Mouse (Mus musculus) myocyte (in vitro differentiated cells): ENCODE results near the gene Serpina3b. TPM values are rescaled to one million over a fixed set of nuclear protein-coding genes. Genes with fewer than 3 reads are reported as not detected.

Experiments
- H3K27me3 ChIP-seq: one replicate; pipeline ENCODE4 v1.6.1; 2011; ENCODE audit not compliant: control insufficient read depth, insufficient read depth, insufficient read length
- H3K36me3 ChIP-seq: one replicate; pipeline ENCODE4 v1.6.1; 2011; ENCODE audit not compliant: control insufficient read depth, insufficient read depth
- H3K4me2 ChIP-seq: one replicate; pipeline ENCODE4 v1.6.1; 2011; ENCODE audit warnings: low read depth, control low read depth
- H3K4me3 ChIP-seq: one replicate; pipeline ENCODE4 v1.5.1; 2011; ENCODE audit warnings: mild to moderate bottlenecking, control low read depth, moderate library complexity
- H3K79me2 ChIP-seq: one replicate; pipeline ENCODE4 v1.6.1; 2011; ENCODE audit not compliant: control insufficient read depth, insufficient read depth
- H3ac ChIP-seq: one replicate; pipeline ENCODE4 v1.6.1; 2011; ENCODE audit not compliant: control insufficient read depth, insufficient read length
- CEBPB ChIP-seq: IDR thresholded peaks from 2 replicates; pipeline ENCODE4 v1.6.1; 2011; ENCODE audit warnings: mild to moderate bottlenecking, moderate library complexity; ENCODE audit not compliant: poor library complexity, insufficient read depth, severe bottlenecking
- E2F4 ChIP-seq: IDR thresholded peaks from one replicate; pipeline ENCODE4 v1.6.1; 2011; ENCODE audit warnings: mild to moderate bottlenecking, control low read depth, moderate library complexity; ENCODE audit not compliant: insufficient read depth
- MAX ChIP-seq: IDR thresholded peaks from one replicate; pipeline ENCODE4 v1.6.1; 2011; ENCODE audit warnings: low read depth, mild to moderate bottlenecking, control low read depth
- MYOD1 ChIP-seq, 3 experiments: IDR thresholded peaks; one replicate each; pipeline ENCODE4 v1.6.1; 2011; ENCODE audit warnings: control low read depth in 2 of 3, low read depth in 2 of 3, mild to moderate bottlenecking in 2 of 3, moderate library complexity in 1 of 3; ENCODE audit not compliant: insufficient read length in 2 of 3, control insufficient read depth in 1 of 3
- MYOG ChIP-seq, 3 experiments: IDR thresholded peaks; one replicate each; pipeline ENCODE4 v1.6.1; 2011; ENCODE audit warnings: control low read depth in 2 of 3, low read depth in 2 of 3, mild to moderate bottlenecking in 2 of 3; ENCODE audit not compliant: insufficient read length in 2 of 3, control insufficient read depth in 1 of 3, insufficient read depth in 1 of 3
- POLR2A ChIP-seq: IDR thresholded peaks from one replicate; pipeline ENCODE4 v1.6.1; 2011; ENCODE audit warnings: low read depth, mild to moderate bottlenecking, control low read depth, moderate library complexity; ENCODE audit not compliant: insufficient read length
- POLR2AphosphoS2 ChIP-seq: IDR thresholded peaks from one replicate; pipeline ENCODE4 v1.6.1; 2011; ENCODE audit warnings: low read depth, control low read depth; ENCODE audit not compliant: insufficient read length
- REST ChIP-seq: IDR thresholded peaks from one replicate; pipeline ENCODE4 v1.6.1; 2011; ENCODE audit warnings: mild to moderate bottlenecking, control low read depth, moderate library complexity; ENCODE audit not compliant: insufficient read depth, insufficient read length
- SRF ChIP-seq: IDR thresholded peaks from one replicate; pipeline ENCODE4 v1.6.1; 2011; ENCODE audit warnings: low read depth; ENCODE audit not compliant: control insufficient read depth, insufficient read length
- TCF12 ChIP-seq: IDR thresholded peaks from one replicate; pipeline ENCODE4 v1.6.1; 2011; ENCODE audit warnings: mild to moderate bottlenecking, control low read depth; ENCODE audit not compliant: poor library complexity, insufficient read depth, severe bottlenecking
- TCF3 ChIP-seq: IDR thresholded peaks from one replicate; pipeline ENCODE4 v1.6.1; 2011; ENCODE audit warnings: low read depth, control low read depth; ENCODE audit not compliant: insufficient read length
- USF1 ChIP-seq: IDR thresholded peaks from one replicate; pipeline ENCODE4 v1.6.1; 2011; ENCODE audit warnings: low read depth, mild to moderate bottlenecking, control low read depth, moderate library complexity
- polyA plus RNA-seq: library from polyadenylated mRNA; unstranded; fragments of >200 nt; fragmentation: generic; extraction: Trizol; gene quantifications from one replicate; pipeline ENCODE4 v1.2.1, GENCODE M21; 2012; ENCODE audit warnings: missing spikeins

The Serpina3b gene
- polyA plus RNA-seq: not detected

DNA sequence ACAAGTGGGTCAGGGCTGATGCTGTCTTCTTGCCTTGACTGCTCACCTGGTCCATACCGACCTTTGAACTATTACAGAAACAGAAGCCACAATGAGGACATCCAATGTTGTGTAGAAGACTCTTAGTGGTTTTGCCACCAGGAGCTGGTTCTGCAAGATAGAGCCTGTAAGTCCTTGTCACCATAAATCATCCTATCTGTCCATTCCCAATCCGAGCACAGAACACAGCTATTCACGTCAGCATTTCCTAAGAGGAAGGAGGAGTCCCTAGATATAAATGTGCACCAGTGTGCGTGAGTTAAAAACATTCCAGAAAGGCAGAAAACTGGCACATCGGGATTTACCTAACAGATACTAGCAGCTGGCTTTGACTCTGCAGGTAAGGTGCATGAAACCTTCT lies at the start of gene Serpina3b:
Gene Serpina3b (plus strand): TSS at position 301 of the 400 bp plus-strand sequence.
- TF ChIP-seq POLR2AphosphoS2 (no peak), MYOD1 (IDR thresholded peaks at IDR 0.05; ENCODE audit: control insufficient read depth in 1 of 3, insufficient read length in 2 of 3, low read depth in 2 of 3) (no peak), USF1 (no peak), MAX (no peak), CEBPB (no peak), TCF12 (no peak), POLR2A (no peak), SRF (no peak), REST (no peak), MYOG (IDR thresholded peaks at IDR 0.05; ENCODE audit: control insufficient read depth in 1 of 3, insufficient read depth in 1 of 3, insufficient read length in 2 of 3, low read depth in 2 of 3) (no peak), TCF3 (no peak), E2F4 (no peak)
- H3K4me2 ChIP-seq: no peak within 1 kb of the TSS
- H3K36me3 ChIP-seq: no peaks in the 10 kb centered on the region
- no peak within 1 kb of the TSS for H3ac ChIP-seq
- H3K4me3 ChIP-seq: no peak within 1 kb of the TSS
- H3K79me2 ChIP-seq: no peaks in the 10 kb centered on the region
- H3K27me3 ChIP-seq: no peaks in the 10 kb centered on the region

DNA sequence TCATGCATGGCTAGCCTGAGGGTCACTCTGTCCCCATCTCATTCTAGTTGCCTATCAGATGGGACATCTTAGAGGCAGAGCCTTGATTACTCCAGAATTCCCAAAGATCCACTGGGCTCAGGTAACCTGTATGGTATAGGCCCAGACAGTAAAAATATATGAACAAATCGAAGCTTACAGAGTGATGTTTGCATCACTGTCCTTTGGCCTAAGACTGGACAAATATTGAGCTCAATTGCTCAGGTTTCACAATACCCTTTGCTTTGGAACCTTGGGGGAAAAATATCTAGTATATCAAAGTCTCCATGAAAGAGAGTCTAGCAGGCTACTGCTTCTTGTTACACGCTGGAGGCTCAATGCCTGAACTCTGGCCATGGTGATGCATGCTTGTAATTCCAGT lies 37.7 kb upstream of the Serpina3b start:
- Histone ChIP-seq H3K4me2 (no peak overlapping the region), H3K27me3 (no peaks in the 10 kb centered on the region), H3K4me3 (no peak overlapping the region), H3ac (no peak overlapping the region), H3K79me2 (no peaks in the 10 kb centered on the region), H3K36me3 (no peaks in the 10 kb centered on the region)
- TF ChIP-seq MYOG (IDR thresholded peaks at IDR 0.05; ENCODE audit: control insufficient read depth in 1 of 3, insufficient read depth in 1 of 3, insufficient read length in 2 of 3, low read depth in 2 of 3) (no peak), MYOD1 (IDR thresholded peaks at IDR 0.05; ENCODE audit: control insufficient read depth in 1 of 3, insufficient read length in 2 of 3, low read depth in 2 of 3) (no peak), MAX (no peak), POLR2AphosphoS2 (no peak), USF1 (no peak), E2F4 (no peak), POLR2A (no peak), CEBPB (no peak), TCF12 (no peak), REST (no peak), TCF3 (no peak), SRF (no peak)

DNA sequence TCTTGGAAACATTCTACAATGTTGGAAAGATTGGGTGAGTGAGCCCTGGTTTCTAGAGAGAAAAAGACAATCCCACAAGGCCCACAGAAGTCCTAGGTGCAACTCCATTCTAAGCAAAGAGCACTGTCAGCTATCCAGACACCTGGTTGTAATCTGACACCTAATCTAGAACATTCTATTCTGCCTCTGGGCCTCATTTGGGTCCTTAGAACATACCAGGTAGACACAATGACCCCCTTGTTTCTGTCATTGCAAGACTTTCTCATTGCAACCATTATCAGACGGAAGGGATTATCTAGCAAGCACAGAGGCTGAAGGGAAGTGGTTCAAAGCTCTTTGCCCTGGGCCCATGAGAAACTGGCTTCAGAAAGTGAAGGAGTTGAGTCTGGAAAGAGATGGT lies 36.5 kb upstream of the Serpina3b start:
- TF ChIP-seq CEBPB (no peak), POLR2A (no peak), TCF3 (no peak), MYOD1 (IDR thresholded peaks at IDR 0.05; ENCODE audit: control insufficient read depth in 1 of 3, insufficient read length in 2 of 3, low read depth in 2 of 3) (no peak), MAX (no peak)
- Histone ChIP-seq H3ac (no peak overlapping the region), H3K36me3 (no peaks in the 10 kb centered on the region), H3K27me3 (no peaks in the 10 kb centered on the region), H3K4me3 (no peak overlapping the region), H3K79me2 (no peaks in the 10 kb centered on the region), H3K4me2 (no peak overlapping the region)

DNA sequence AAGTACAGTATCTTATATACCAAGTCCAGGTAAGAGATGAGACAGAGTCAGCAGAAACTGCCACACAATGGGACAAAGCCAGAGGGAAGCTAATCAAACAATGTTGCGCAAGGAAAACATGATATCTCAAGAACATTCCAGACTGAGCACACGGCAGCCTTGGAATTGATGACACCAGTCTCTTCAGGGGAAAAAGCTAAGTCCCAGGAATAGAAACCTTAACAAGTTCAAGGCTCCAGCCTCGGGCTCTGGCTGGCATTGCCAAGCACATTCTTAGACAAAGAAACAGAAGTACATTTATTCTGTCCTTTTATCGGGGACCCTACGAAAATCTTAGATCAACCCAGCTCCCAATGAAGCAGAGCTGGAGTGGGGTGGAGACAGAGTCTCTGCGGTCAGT lies 27.0 kb upstream of the Serpina3b start, which contains the start of gene Serpina5:
Gene Serpina5 (plus strand): TSS at position 346 of the 400 bp plus-strand sequence.
- Histone ChIP-seq H3K4me3 (no peak within 1 kb of the TSS), H3K36me3 (no peaks in the 10 kb centered on the region), H3K79me2 (no peaks in the 10 kb centered on the region), H3K4me2 (no peak within 1 kb of the TSS), H3ac (no peak within 1 kb of the TSS), H3K27me3 (no peaks in the 10 kb centered on the region)
- no peak for TF ChIP-seq SRF
- no peak for TF ChIP-seq CEBPB
- TF ChIP-seq POLR2AphosphoS2: no peak
- no peak for TF ChIP-seq USF1
- TF ChIP-seq POLR2A: no peak
- no peak for TF ChIP-seq TCF3
- no peak for TF ChIP-seq MAX
- no peak for TF ChIP-seq E2F4
- no peak for TF ChIP-seq MYOD1 (IDR thresholded peaks at IDR 0.05; ENCODE audit: control insufficient read depth in 1 of 3, insufficient read length in 2 of 3, low read depth in 2 of 3)
- no peak for TF ChIP-seq MYOG (IDR thresholded peaks at IDR 0.05; ENCODE audit: control insufficient read depth in 1 of 3, insufficient read depth in 1 of 3, insufficient read length in 2 of 3, low read depth in 2 of 3)
- TF ChIP-seq TCF12: no peak

DNA sequence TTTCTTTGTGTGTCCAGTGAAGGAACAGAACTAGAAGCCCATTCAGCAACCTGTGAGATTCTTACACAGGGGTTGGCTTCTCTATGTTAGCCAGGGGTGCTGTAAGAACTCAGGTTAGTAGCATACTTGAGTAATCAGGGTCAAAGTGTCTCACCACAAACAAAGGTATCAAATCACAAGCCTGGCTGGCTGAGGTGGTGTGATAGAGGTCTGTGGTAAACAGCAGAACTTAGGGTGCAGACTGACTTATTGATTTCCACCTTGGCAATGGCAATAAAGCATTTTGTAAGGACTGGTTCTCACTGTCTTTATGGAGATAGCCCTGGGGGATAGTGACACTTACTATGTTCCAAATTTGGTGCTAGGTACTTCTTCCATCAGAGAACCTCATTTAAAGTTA lies 21.9 kb upstream of the Serpina3b start:
- Histone ChIP-seq H3K4me2 (no peak overlapping the region), H3K27me3 (no peaks in the 10 kb centered on the region), H3K79me2 (no peaks in the 10 kb centered on the region), H3ac (no peak overlapping the region), H3K4me3 (no peak overlapping the region), H3K36me3 (no peaks in the 10 kb centered on the region)
- TF ChIP-seq CEBPB (no peak), MYOD1 (IDR thresholded peaks at IDR 0.05; ENCODE audit: control insufficient read depth in 1 of 3, insufficient read length in 2 of 3, low read depth in 2 of 3) (no peak), USF1 (no peak), TCF12 (no peak), POLR2A (no peak), MYOG (IDR thresholded peaks at IDR 0.05; ENCODE audit: control insufficient read depth in 1 of 3, insufficient read depth in 1 of 3, insufficient read length in 2 of 3, low read depth in 2 of 3) (no peak), POLR2AphosphoS2 (no peak), MAX (no peak), REST (no peak), SRF (no peak), E2F4 (no peak), TCF3 (no peak)
